Mouse (Mus musculus) cerebellum, adult 2 months (tissue): ENCODE measurements around the gene Gm29776. TPM values are rescaled to one million over a fixed set of nuclear protein-coding genes. Genes with fewer than 3 reads are reported as not detected.

Experiments
- DNase-seq, 2 experiments: peaks; one replicate each; pipeline ENCODE4 v3.0.0; 2021
- H3K27ac ChIP-seq: fragments of 200-500 bp; 2 replicates; pipeline ENCODE4 v1.5.1; 2012; ENCODE audit warnings: low read length, control low read depth, inconsistent platforms; ENCODE audit not compliant: insufficient read depth
- H3K27me3 ChIP-seq: fragments of 200-500 bp; 2 replicates; pipeline ENCODE4 v1.6.1; 2012; ENCODE audit warnings: inconsistent platforms, mild to moderate bottlenecking, low read length, moderate library complexity; ENCODE audit not compliant: control insufficient read depth, insufficient read depth
- H3K4me1 ChIP-seq: fragments of 200-500 bp; 2 replicates; pipeline ENCODE4 v1.6.1; 2011; ENCODE audit warnings: low read length; ENCODE audit not compliant: control insufficient read depth, insufficient read depth
- H3K4me3 ChIP-seq: fragments of 200-500 bp; replicated peaks from 2 replicates; pipeline ENCODE3; 2011; ENCODE audit warnings: mild to moderate bottlenecking, low read depth, low read length, control low read depth; ENCODE audit not compliant: insufficient read depth
- CTCF ChIP-seq: fragments of 200-500 bp; IDR thresholded peaks from 2 replicates; pipeline ENCODE4 v1.5.1; 2011; ENCODE audit warnings: low read depth, mild to moderate bottlenecking, control low read depth, low read length, moderate library complexity, borderline replicate concordance; ENCODE audit not compliant: insufficient read depth
- POLR2A ChIP-seq: fragments of 200-500 bp; IDR thresholded peaks from 2 replicates; pipeline ENCODE4 v1.6.1; 2011; ENCODE audit warnings: low read length, control low read depth, borderline replicate concordance; ENCODE audit not compliant: insufficient read depth
- WGBS: fragments of 180-500 bp; shearing (Covaris S2); methylation state at CpG from one replicate; pipeline ENCODE4 v1.1.7; 2018; 5-methylcytosine and 5-hydroxymethylcytosine counted together
- polyA plus RNA-seq: library from polyadenylated mRNA; depleted of rRNA; stranded (reverse); fragments of >200 nt; gene quantifications from 2 replicates; pipeline ENCODE4 v1.2.3, GENCODE M21; 2012

Gene Gm29776
- polyA plus RNA-seq, 1 experiment, result 0.03 TPM

DNA sequence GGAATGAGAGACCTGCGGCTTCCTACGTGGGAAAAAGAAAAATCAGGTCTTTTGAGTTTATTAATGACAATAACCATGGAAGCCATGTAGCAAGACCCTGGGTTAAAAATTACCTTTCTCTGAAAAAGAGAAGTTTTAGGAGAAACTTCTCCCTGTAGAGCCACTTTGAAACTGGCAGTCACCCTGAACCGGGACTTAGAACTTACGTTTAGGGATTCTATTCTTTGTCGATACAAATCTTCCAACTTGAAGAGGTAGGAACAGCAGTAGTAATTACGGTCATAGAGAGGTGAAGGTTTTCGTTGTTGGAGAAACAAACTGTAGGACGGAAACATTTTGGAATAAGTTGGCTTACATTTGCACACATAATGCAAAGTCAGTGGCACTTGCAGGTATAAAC lies 11.4 kb downstream of the Gm29776 start:
- H3K27ac ChIP-seq, result no peak overlapping the region
- no peak for DNase-seq
- no peaks in the 10 kb centered on the region for H3K27me3 ChIP-seq
- TF ChIP-seq POLR2A (no peak), CTCF (no peak)
- H3K4me1 ChIP-seq, result peaks cover 5% of the 10 kb centered on the region; the same call in 1 of the 2 replicates
- peak overlapping the region; percentile 59 for H3K4me3 ChIP-seq
- WGBS, result 2% methylated on average over 8 of the region's 8 CpGs

DNA sequence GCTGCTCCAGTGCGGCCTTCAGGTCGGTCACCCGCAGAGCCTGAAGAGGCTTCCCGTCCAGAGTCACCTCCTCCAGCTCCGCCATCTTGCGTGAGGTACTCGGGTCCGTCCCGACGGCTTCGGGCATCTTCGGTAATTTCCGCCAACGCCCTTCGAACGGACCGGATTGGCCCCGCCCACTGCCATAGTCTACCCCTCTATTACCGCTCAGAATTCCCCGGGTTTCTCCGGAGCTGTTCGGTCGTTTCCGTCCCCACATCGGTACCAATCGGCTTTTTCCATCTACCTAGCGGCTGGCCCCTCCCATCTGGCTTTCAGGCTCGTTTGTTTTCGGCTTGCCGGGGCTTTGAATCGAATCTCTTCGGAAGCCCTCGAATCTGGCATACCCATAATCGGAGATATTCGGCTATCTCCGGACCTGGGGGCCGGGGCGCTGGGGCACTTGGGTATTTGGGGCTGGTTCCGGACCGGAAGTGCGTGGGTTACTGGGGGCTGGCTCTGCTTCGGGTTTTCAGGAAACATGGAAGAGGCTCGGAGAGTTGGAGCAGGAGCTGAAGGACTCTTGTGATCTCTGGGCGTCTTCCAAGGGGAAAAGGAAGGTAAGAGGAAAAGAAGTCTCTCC lies 12.0 kb downstream of the Gm29776 start, which contains the start of gene Acin1:
Acin1 (minus strand) TSS at position 410 of the 622 bp plus-strand sequence.
- peak; percentile 100 for DNase-seq
- TF ChIP-seq CTCF (no peak), POLR2A (peak; percentile 91; the same call in 1 of the 2 replicates)
- Histone ChIP-seq H3K4me3 (peak within 1 kb of the TSS; percentile 90), H3K4me1 (peaks cover 5% of the 10 kb centered on the region; the same call in 1 of the 2 replicates), H3K27ac (peak within 1 kb of the TSS; percentile 90), H3K27me3 (no peaks in the 10 kb centered on the region)
- whole genome bisulfite sequencing, result under 1% methylated on average over 44 of the region's 44 CpGs

- no peak for TF ChIP-seq CTCF
- no peak for TF ChIP-seq POLR2A
- under 1% methylated on average over 41 of the region's 41 CpGs for WGBS
- no peaks in the 10 kb centered on the region for H3K27me3 ChIP-seq
- peak within 1 kb of the TSS; percentile 90 for H3K27ac ChIP-seq
- peak within 1 kb of the TSS; percentile 90 for H3K4me3 ChIP-seq
- H3K4me1 ChIP-seq, result peaks cover 5% of the 10 kb centered on the region; the same call in 1 of the 2 replicates
- DNase-seq, result peak in 1 of 2 experiments; percentile 85
Measured at GRCm38 (mm10) chr14:54686063-54686521, 12.5 kb downstream of the Gm29776 start, which contains the start of gene 1700123O20Rik. TSS of gene 1700123O20Rik (plus strand) at chr14:54686216.

DNA sequence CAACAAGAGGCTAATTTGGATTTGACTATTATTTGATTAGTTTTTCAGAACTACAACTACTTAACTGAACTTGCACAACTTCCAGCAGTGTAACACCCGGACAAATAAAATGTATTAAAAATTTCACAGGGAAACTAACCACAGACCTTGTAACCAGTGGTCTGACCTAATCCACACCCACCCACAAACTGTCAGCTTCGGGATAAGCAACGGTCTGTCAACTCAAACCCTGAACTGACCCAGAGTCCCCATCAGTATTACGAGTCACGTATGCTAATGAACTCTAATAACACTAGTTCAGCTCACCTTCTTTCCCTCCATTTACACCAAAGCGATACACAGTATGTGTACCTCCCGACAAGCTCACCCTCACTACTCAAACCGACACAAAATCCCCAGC lies 13.2 kb downstream of the Gm29776 start:
- no peak overlapping the region for H3K27ac ChIP-seq
- peaks cover 5% of the 10 kb centered on the region; the same call in 1 of the 2 replicates for H3K4me1 ChIP-seq
- H3K27me3 ChIP-seq, result no peaks in the 10 kb centered on the region
- WGBS, result 6% methylated on average over 8 of the region's 8 CpGs
- TF ChIP-seq CTCF (no peak), POLR2A (no peak)
- H3K4me3 ChIP-seq, result peak overlapping the region; percentile 90
- DNase-seq, result no peak

- Histone ChIP-seq H3K27ac (no peak overlapping the region), H3K4me3 (no peak overlapping the region), H3K4me1 (peaks cover 2% of the 10 kb centered on the region; the same call in 1 of the 2 replicates), H3K27me3 (no peaks in the 10 kb centered on the region)
- TF ChIP-seq CTCF (no peak), POLR2A (no peak)
- 30% methylated on average over 3 of the region's 3 CpGs for WGBS
- DNase-seq, result no peak
Measured at GRCm38 (mm10) chr14:54682396-54682795, 16.2 kb downstream of the Gm29776 start.

DNA sequence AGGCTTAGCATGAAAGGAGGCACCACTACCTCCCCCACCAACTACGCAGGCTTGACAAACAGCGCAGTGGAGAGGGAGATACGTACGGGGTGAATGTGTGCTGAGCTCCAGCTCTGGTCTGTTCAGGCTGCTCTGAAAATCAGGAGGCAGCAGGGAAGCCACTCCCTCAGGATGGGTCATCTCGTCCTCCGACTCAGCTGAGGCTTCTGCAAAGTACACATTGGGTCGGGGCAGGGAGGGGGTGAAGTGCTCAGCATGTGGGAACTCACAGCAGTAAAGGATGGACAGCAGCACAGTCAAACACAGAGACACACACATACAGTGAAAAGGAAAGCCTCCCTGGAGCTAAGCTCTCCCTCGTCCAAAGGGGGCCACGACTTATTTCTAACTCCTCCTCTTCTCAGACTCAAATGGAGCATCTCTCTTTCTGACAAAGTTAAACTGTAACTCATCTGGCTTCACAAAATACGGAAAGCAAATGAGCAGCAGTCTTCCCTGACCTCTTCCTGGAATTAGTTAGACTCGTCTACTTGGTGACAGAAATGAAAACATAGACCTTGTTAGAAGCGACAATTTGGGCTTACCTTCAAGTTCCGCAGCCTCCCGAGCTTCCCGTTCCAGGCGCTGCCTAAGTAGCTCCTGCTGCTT lies 19.9 kb downstream of the Gm29776 start:
- H3K27ac ChIP-seq, result no peak overlapping the region
- peaks cover 8% of the 10 kb centered on the region; the same call in 1 of the 2 replicates for H3K4me1 ChIP-seq
- TF ChIP-seq CTCF, result no peak
- TF ChIP-seq POLR2A, result no peak
- no peak for DNase-seq
- H3K4me3 ChIP-seq, result no peak overlapping the region
- WGBS, result 82% methylated on average over 16 of the region's 16 CpGs
- no peaks in the 10 kb centered on the region for H3K27me3 ChIP-seq

DNA sequence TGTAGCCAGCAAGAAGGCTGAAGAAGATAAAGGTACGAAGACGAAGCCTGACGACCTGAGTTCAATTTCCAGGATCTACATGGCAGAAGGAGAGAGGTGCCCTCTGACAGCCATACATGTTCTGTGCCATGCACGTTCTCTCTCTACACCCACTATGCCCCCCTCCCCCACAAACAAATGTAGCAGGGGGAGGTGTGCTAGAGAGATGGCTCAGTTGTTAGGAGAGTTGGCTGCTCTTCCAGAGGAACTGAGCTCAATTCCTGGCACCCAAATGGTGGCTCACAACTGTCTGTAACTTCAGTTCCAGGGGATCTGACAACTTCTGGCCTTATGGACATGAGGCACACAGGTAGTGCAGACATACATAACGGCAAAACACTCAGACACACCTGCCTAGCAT lies 22.3 kb downstream of the Gm29776 start:
- Histone ChIP-seq H3K27ac (0 out of 2 replicates have a peak overlapping the region, but pooled peaks have one; percentile 20), H3K27me3 (no peaks in the 10 kb centered on the region), H3K4me3 (no peak overlapping the region), H3K4me1 (peaks cover 6% of the 10 kb centered on the region; the same call in 1 of the 2 replicates)
- TF ChIP-seq CTCF (no peak), POLR2A (no peak)
- DNase-seq, result no peak
- WGBS, result 78% methylated on average over 5 of the region's 5 CpGs
